Mouse (Mus musculus): Measurements from ENCODE around the gene Grk4. TPM values are rescaled to one million over a fixed set of nuclear protein-coding genes. Genes with fewer than 3 reads are reported as not detected.

Gene Grk4
- 1.8 and 2.5 TPM in 2 replicates for polyA plus RNA-seq (2014; fragmentation: Nextera tagmentation; extraction: Ambion mirVana)

DNA sequence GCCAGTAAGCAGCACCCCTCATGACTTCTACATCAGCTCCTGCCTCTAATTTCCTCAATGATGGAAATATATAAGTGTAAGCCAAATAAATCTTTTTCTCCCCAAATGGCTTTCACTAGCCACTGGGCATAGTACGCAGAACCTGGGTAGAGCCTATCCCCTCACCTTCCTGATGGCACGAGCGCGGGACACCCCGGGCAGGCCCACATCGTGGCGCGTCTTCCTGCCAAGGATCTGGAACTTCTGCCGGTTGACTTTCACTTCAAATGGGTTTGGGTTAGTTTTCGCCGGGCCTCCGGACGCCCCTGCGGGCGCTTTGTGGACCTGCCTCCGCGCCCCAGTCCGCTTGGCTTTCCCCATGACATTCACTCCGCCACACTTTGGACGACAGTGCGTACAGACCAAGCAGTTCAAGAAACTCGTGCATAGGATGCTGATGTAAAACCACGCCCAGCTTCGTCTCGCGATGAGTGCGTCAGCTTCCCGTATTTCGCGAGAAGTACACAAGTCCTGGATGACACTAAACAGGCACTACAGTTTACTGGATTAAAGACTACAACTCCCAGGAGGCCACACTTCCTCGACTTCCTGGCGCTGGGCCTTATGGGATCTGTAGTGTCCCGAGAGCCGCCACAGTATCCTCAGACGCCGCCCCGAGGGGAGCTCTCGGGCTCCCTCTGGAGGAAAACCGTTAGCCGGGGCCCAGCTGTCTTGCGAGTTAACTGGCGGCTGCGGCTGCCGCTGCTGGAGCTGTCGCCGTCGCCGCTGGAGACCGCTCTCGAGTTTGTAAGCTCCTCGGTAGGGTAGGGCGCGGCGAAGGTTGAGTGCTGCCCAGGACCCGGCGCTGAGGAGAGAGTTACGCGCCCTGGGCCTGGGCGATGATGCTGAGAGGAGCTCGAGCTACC lies at the start of gene Grk4, which contains the start of gene Nop14:
Grk4 (plus strand) TSS at position 694 of the 905 bp plus-strand sequence.
Nop14 (minus strand) TSS at position 463 of the 905 bp plus-strand sequence.
- Histone ChIP-seq H3K9ac (ENCODE audit: low read length) (peak within 1 kb of the TSS; percentile 71), H3K9me3 (ENCODE audit: control insufficient read depth, low read length) (no peaks in the 10 kb centered on the region), H3K36me3 (ENCODE audit: control insufficient read depth, insufficient read depth, low read length) (peaks cover 5% of the 10 kb centered on the region; the same call in 1 of the 2 replicates), H3K27me3 (ENCODE audit: control insufficient read depth, insufficient read depth, low read length) (no peaks in the 10 kb centered on the region), H3K4me2 (ENCODE audit: low read depth, low read length, severe bottlenecking) (peak within 1 kb of the TSS; percentile 61), H3K27ac (ENCODE audit: low read depth, low read length) (peak within 1 kb of the TSS; percentile 53), H3K4me1 (replicated peaks; ENCODE audit: control insufficient read depth, insufficient read depth, low read length) (no peaks in the 10 kb centered on the region; the same call in 1 of the 2 replicates), H3K4me3 (ENCODE audit: low read depth, low read length) (peak within 1 kb of the TSS; percentile 74)
- peak; percentile 100 for ATAC-seq (replicated peaks; ENCODE audit: low FRiP score)
- DNase-seq (ENCODE audit: low spot score), result peak; percentile 99
- WGBS, result under 1% methylated on average over 60 of the region's 60 CpGs

DNA sequence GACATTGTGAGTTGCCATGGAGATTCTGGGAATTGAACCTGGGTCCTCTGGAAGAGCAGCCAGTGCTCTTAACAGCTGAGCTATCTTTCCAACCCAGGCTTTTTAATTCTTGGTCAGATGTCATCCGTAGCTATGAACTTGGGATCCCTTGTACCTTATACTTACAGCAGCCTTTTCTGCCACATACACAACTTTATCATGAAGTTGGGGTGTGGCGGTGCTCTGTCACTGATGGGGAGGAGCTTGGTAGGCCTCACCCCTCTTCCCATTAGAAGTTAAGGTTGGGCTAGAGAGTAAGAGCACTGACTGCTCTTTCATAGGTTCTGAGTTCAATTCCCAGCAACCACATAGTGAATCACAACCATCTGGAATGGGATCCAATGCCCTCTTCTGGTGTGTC lies 27.2 kb upstream of the Grk4 start:
- no peak overlapping the region for H3K4me2 ChIP-seq (ENCODE audit: low read depth, low read length, severe bottlenecking)
- H3K36me3 ChIP-seq (ENCODE audit: control insufficient read depth, insufficient read depth, low read length), result peaks cover 6% of the 10 kb centered on the region; the same call in 1 of the 2 replicates
- H3K27me3 ChIP-seq (ENCODE audit: control insufficient read depth, insufficient read depth, low read length), result no peaks in the 10 kb centered on the region
- H3K9me3 ChIP-seq (ENCODE audit: control insufficient read depth, low read length), result no peaks in the 10 kb centered on the region
- no peak overlapping the region for H3K9ac ChIP-seq (ENCODE audit: low read length)
- H3K4me1 ChIP-seq (replicated peaks; ENCODE audit: control insufficient read depth, insufficient read depth, low read length), result 0 out of 2 replicates have a peak, but pooled peaks cover 2% of the 10 kb centered on the region
- ATAC-seq (replicated peaks; ENCODE audit: low FRiP score) (no peak), DNase-seq (ENCODE audit: low spot score) (no peak)
- 95% methylated on average over 2 of the region's 2 CpGs for WGBS
- no peak overlapping the region for H3K27ac ChIP-seq (ENCODE audit: low read depth, low read length)
- H3K4me3 ChIP-seq (ENCODE audit: low read depth, low read length), result no peak overlapping the region

DNA sequence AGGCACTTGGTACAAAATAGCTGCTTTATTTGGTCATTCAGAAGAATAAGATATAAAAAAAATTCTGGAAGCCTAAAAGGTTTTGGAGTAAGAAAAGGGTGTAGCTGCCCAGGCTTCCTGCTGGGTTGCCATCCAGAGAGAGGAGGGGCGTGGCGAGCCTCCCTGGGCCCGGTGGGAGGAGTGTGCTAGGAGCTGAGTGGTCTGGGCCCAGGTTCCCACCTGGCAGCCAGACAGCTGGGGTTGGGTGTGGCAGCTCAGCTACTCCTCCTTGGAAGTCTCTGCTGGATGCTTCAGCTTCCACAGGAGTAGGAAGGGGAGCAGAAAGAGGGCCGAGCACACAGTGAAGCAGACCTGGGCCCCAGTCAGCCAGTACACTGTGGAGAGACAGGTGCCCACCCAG lies 26.5 kb upstream of the Grk4 start:
- 0 out of 2 replicates have a peak, but pooled peaks cover 2% of the 10 kb centered on the region for H3K4me1 ChIP-seq (replicated peaks; ENCODE audit: control insufficient read depth, insufficient read depth, low read length)
- H3K4me2 ChIP-seq (ENCODE audit: low read depth, low read length, severe bottlenecking), result no peak overlapping the region
- H3K9me3 ChIP-seq (ENCODE audit: control insufficient read depth, low read length), result no peaks in the 10 kb centered on the region
- no peak for ATAC-seq (replicated peaks; ENCODE audit: low FRiP score)
- peaks cover 6% of the 10 kb centered on the region; the same call in 1 of the 2 replicates for H3K36me3 ChIP-seq (ENCODE audit: control insufficient read depth, insufficient read depth, low read length)
- no peak overlapping the region for H3K4me3 ChIP-seq (ENCODE audit: low read depth, low read length)
- H3K9ac ChIP-seq (ENCODE audit: low read length), result no peak overlapping the region
- WGBS, result 72% methylated on average over 4 of the region's 4 CpGs
- H3K27me3 ChIP-seq (ENCODE audit: control insufficient read depth, insufficient read depth, low read length), result no peaks in the 10 kb centered on the region
- H3K27ac ChIP-seq (ENCODE audit: low read depth, low read length), result no peak overlapping the region
- no peak for DNase-seq (ENCODE audit: low spot score)

DNA sequence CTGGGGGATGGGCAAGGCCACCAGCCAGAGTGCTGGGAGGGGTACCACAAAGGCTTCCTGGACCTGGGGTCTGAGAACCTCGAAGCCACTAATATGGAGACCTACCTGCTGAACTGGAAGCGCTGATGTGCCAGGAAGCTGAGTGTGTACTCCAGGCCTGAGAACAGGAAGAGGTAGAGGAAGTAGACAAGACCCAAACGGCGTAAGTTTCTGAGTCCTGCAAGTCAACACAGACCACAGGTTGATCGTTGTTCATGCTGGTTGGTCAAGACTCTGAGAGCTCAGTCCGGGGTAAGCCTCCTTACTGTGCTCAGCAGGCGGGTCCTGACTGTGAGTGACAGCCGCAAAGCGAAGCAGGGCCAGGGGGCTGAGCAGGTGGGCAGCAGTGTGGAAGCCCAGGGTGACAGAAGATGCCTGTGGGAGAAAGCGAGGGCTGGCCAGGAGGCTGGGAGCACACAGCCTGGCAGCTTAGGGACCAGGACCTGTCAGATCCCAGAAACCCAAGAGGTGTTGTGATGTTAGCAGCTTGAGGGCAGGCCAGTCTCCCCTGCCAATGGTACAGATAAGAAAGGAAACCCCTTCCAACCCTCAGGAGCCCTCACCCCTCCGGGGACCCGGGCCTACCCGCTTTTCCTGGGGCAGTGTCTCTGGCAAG lies 25.3 kb upstream of the Grk4 start:
- H3K4me3 ChIP-seq (ENCODE audit: low read depth, low read length), result no peak overlapping the region
- no peak overlapping the region for H3K27ac ChIP-seq (ENCODE audit: low read depth, low read length)
- ATAC-seq (replicated peaks; ENCODE audit: low FRiP score), result no peak

DNA sequence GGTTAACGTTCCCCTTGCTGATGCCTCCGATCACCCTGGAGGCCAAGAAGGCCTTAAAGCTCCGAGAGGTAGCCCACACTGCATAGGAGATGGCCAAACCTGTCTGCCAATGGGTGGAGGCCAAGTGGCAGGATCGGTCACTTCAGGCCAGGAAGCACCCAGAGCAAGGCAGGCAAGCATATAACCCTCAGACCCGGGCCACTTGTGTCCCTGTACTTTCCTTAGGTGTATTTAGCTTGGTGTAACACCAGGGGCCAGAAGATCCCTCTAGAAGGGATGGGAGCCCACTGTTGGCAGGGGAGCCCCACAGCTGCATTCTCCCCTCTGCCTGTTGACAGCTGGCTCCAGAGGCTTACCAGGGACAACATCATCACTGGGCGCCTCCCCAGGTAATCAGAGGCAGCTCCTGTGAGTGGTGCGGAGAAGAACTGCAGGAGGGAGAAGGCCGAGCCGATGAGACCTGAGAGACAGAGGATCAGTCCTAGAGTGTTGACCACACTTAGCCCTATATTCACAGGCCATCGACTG lies 24.4 kb upstream of the Grk4 start:
- Histone ChIP-seq H3K27me3 (ENCODE audit: control insufficient read depth, insufficient read depth, low read length) (no peaks in the 10 kb centered on the region), H3K4me2 (ENCODE audit: low read depth, low read length, severe bottlenecking) (peak overlapping the region; percentile 94), H3K9me3 (ENCODE audit: control insufficient read depth, low read length) (no peaks in the 10 kb centered on the region), H3K9ac (ENCODE audit: low read length) (peak overlapping the region; percentile 80; the same call in 1 of the 2 replicates), H3K27ac (ENCODE audit: low read depth, low read length) (no peak overlapping the region), H3K36me3 (ENCODE audit: control insufficient read depth, insufficient read depth, low read length) (peaks cover 2% of the 10 kb centered on the region; the same call in 1 of the 2 replicates), H3K4me3 (ENCODE audit: low read depth, low read length) (peak overlapping the region; percentile 51), H3K4me1 (replicated peaks; ENCODE audit: control insufficient read depth, insufficient read depth, low read length) (0 out of 2 replicates have a peak, but pooled peaks cover 2% of the 10 kb centered on the region)
- DNase-seq (ENCODE audit: low spot score), result no peak
- no peak for ATAC-seq (replicated peaks; ENCODE audit: low FRiP score)
- 58% methylated on average over 10 of the region's 10 CpGs for WGBS

More for the DNA sequence above, 25.3 kb upstream of the Grk4 start:
- H3K36me3 ChIP-seq (ENCODE audit: control insufficient read depth, insufficient read depth, low read length), result peaks cover 3% of the 10 kb centered on the region; the same call in 1 of the 2 replicates
- no peaks in the 10 kb centered on the region for H3K9me3 ChIP-seq (ENCODE audit: control insufficient read depth, low read length)
- H3K4me2 ChIP-seq (ENCODE audit: low read depth, low read length, severe bottlenecking), result no peak overlapping the region
- DNase-seq (ENCODE audit: low spot score), result no peak
- 92% methylated on average over 13 of the region's 13 CpGs for WGBS
- no peak overlapping the region for H3K9ac ChIP-seq (ENCODE audit: low read length)
- H3K27me3 ChIP-seq (ENCODE audit: control insufficient read depth, insufficient read depth, low read length), result no peaks in the 10 kb centered on the region
- 0 out of 2 replicates have a peak, but pooled peaks cover 2% of the 10 kb centered on the region for H3K4me1 ChIP-seq (replicated peaks; ENCODE audit: control insufficient read depth, insufficient read depth, low read length)

DNA sequence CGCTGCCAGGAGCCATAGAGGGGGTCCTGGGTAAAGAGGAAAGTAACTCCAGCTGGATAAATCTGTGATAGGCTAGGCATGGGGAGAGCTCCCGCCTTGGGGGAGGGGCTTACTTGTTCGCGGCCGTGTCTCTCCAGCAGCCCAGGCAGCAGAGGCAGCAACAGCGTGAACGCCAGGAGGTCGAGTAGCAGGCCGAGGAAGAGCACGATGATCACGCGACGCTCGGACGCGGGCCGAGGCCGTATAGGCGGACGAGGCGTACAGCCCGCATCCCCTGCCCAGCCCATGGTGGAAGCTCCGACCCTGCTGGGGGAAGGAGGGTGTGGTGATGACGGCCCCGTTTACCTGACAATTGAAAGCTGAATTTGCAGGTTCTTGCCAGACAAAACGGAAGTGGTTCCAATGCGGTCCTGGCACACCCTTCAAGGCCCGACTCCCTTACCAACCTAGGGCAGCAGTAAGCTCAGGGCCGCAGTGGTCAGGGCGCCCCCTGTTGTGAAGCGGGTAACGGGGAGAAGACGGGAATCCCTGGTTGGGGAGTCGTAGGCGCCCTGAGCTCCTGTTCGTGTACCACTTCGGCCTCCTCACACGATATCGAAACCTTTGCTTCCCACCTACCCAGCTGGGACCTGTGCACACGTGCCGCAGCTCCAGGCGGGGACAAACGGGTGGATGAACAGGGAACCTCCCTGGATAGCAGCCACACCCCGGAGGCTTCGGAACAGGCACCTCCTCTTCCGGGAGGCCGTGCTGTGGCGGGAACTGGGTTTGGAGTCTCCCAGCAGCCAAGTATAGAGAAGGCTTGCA lies 23.5 kb upstream of the Grk4 start, which contains the start of gene Mfsd10:
Mfsd10 (minus strand) TSS at position 732 of the 807 bp plus-strand sequence.
- WGBS, result 0% methylated on average over 48 of the region's 48 CpGs
- no peaks in the 10 kb centered on the region for H3K9me3 ChIP-seq (ENCODE audit: control insufficient read depth, low read length)
- ATAC-seq (replicated peaks; ENCODE audit: low FRiP score) (peak; percentile 85), DNase-seq (ENCODE audit: low spot score) (peak; percentile 87)
- peak within 1 kb of the TSS; percentile 51 for H3K4me3 ChIP-seq (ENCODE audit: low read depth, low read length)
- H3K36me3 ChIP-seq (ENCODE audit: control insufficient read depth, insufficient read depth, low read length), result no peaks in the 10 kb centered on the region; the same call in 1 of the 2 replicates
- H3K27ac ChIP-seq (ENCODE audit: low read depth, low read length), result peak within 1 kb of the TSS; percentile 51
- no peaks in the 10 kb centered on the region for H3K27me3 ChIP-seq (ENCODE audit: control insufficient read depth, insufficient read depth, low read length)
- H3K9ac ChIP-seq (ENCODE audit: low read length), result peak within 1 kb of the TSS; percentile 80
- H3K4me2 ChIP-seq (ENCODE audit: low read depth, low read length, severe bottlenecking), result peak within 1 kb of the TSS; percentile 94
- H3K4me1 ChIP-seq (replicated peaks; ENCODE audit: control insufficient read depth, insufficient read depth, low read length), result 0 out of 2 replicates have a peak, but pooled peaks cover 2% of the 10 kb centered on the region

DNA sequence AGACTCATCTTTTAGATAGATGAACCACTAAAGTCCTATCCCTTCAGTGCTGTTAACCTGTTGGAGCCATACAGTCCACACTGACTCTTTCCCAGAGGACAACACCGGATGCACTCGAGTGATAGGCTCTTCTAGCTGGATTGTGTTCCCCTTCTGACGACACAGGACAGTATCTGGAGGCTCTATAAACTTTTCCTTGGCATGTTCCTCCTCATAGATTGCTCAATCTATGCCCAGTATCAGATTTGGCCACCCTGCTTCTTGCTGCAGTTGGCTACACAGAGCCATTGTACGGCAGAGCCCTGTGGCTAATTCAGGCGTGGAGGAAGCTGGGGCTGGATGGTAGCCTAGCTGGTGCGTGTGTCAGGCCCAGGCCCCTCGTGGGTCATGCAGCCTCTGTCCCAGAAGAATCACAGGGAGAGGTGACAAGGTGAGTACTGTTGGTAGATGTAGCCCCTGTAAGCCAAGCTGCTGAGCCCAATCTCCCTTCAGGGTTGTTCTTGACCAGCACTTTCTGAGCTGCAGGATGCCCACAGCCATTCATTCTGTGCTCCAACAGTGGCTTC lies 22.5 kb upstream of the Grk4 start:
- Histone ChIP-seq H3K27ac (ENCODE audit: low read depth, low read length) (no peak overlapping the region), H3K9ac (ENCODE audit: low read length) (peak overlapping the region; percentile 20; the same call in 1 of the 2 replicates)

More for the DNA sequence above, 22.5 kb upstream of the Grk4 start:
- Histone ChIP-seq H3K4me1 (replicated peaks; ENCODE audit: control insufficient read depth, insufficient read depth, low read length) (0 out of 2 replicates have a peak, but pooled peaks cover 2% of the 10 kb centered on the region), H3K4me3 (ENCODE audit: low read depth, low read length) (no peak overlapping the region), H3K36me3 (ENCODE audit: control insufficient read depth, insufficient read depth, low read length) (no peaks in the 10 kb centered on the region; the same call in 1 of the 2 replicates), H3K27me3 (ENCODE audit: control insufficient read depth, insufficient read depth, low read length) (no peaks in the 10 kb centered on the region), H3K4me2 (ENCODE audit: low read depth, low read length, severe bottlenecking) (no peak overlapping the region), H3K9me3 (ENCODE audit: control insufficient read depth, low read length) (no peaks in the 10 kb centered on the region)
- 83% methylated on average over 7 of the region's 7 CpGs for WGBS
- ATAC-seq (replicated peaks; ENCODE audit: low FRiP score), result no peak
- DNase-seq (ENCODE audit: low spot score), result no peak

Measured in forebrain, embryonic 11.5 days (tissue).